Mouse (Mus musculus) adrenal gland, postnatal 10 days (tissue): ENCODE results near the gene Nkain2. TPM values are rescaled to one million over a fixed set of nuclear protein-coding genes. Genes with fewer than 3 reads are reported as not detected.
"Not testable (repeated sequence)": the region's sequence is repeated elsewhere in the genome, so short reads cannot be mapped to it uniquely, and the experiment has no call there.

Experiments used
- DNase-seq: peaks from one replicate; pipeline ENCODE4 v3.0.0; 2021; ENCODE audit warnings: mixed read lengths
- long read RNA-seq, 2 experiments: library from polyadenylated mRNA; stranded (forward); transcript quantifications; one replicate each; pipeline ENCODE4 v2.0.0; 2021
- total RNA-seq, 2 experiments: library from RNA; stranded (reverse); gene quantifications; 2 replicates each; pipeline ENCODE4 v1.2.3; 2021

Gene Nkain2
- total RNA-seq: under 1 TPM; 0.42 to 0.87 TPM
- long read RNA-seq, experiment 1: 0 reads
- long read RNA-seq, experiment 2: 0 reads

DNA sequence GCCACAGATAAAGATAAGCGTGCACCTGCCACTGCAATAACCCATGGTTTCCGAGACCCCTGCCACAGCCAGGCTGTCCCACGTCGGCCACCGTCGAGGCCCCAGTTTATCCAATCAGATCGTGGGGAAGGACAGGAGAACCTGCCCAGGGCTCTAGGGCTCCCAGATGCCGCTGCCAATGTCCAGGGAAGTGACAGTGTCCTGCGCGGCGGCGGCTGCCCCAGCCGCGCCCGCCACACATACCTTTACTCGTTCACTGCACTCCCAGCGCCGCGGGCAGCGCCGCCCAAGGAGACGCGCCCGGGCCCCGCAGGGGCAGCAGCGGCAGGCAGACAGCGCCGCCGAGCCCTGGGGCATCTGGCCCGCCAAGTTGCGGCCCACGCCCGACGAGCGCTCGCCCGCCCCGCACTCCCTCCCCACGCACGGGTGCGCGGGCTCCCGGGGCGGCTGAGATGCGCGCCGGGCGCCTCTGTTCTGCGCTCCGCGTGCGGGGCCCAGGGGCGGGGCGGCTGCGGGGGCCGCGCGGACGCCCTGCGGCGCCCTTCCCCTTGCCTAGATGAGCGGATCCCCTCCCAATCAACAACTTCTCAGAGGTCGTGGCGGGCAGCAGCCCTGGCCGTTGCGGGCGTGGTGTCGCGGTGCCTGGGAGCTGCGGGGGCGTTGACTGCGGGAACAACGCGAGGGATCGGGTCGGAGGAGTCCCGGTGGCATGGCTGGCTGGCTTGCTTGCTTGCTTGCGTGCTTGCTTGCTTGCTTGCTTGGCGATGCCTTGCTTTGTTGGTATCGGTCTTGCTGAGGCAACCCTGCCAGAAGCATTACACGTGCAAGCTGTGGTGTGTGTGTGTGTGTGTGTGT lies at the start of gene Nkain2:
TSS of gene Nkain2 (minus strand) at position 811 of the 855 bp plus-strand sequence.
- peak; percentile 37 for DNase-seq

DNA sequence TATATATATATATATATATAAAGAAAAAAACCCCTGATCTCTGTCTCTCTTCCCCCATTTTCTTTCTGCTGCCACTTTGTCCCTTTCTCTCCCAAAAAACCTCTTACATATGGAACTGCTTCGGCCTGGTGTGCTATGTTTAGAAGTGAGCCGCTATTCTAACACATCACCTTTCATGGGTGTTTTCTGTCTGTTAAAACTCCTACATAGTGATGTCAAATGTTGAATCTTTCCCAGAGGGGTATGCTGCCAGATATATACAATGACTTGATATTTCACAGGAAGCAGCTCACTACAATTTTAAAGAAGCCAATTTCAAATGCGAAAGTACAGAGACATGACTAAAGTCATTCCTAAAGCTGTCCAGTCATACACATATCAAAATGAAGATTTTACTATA lies 49.6 kb upstream of the Nkain2 start:
- no peak for DNase-seq

DNA sequence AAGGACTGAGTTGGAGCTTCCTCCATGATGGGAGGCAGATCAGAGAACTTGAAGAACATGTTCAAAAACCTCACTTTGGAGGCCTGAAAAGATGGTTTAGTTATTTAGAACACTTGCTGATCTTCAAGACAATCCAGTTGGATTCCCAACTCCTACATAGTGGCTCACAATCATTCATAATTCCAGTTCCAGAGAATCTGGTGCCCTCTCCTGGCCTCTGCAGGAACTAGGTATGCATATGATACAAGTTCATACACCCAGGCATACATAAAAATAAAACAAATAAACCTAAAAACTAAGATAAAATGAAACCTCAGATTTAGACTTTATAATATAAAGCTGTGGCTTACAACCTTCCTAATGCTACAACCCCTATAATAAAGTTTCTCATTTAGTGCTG lies 4.8 kb upstream of the Nkain2 start:
- peak; percentile 31 for DNase-seq

DNA sequence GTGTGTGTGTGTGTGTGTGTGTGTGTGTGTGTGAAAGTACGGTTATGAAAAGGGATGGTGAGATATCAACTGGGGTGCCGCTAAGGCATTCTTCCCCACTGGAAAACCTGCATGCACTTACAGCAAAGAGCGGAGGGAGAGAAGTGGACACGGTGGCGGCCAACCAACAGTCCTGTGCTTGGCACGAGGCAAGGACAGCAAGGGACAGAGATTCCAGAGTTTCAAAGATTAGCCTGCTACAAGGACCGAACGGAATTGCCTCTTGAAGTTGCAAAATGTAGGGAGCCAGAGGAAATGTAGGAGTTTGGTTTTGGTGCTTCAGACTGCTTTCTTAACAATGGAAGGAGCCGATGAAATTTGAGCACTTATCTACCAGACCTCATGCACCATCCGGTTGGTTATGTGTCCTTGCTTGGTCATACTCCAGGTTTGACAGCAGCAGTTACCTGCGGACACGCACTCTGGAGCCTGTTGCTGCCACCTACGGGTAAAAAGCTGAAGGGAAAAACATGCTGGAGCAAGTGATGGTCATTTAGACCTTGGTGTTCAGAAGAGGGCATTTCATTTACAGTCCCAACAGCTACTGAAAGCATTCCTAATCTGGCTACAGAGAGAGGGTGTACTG lies 357 bp upstream of the Nkain2 start:
- DNase-seq: peak; percentile 43

DNA sequence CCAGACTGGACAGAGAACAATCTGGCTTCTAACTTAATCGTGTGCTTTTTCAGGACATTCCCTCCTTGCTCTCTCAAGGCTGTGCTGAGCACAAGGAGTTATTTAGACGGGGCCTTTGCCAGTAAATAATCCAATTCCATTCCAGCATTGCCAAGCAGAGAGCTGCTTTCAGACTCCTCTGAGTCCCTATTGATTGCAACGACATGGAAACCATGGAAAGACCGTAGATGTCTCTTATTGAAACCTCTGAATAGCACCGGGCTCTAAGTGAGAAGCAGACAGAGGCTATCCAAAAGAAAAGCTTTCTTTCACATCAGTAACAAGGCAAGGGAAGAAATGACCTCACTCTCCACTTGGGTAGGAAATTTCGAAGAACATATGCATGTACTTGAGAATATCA lies 8.3 kb downstream of the Nkain2 start:
- DNase-seq: no peak

- DNase-seq: no peak
Observed at GRCm38 (mm10) chr10:32870691-32871406, 19.4 kb downstream of the Nkain2 start.

DNA sequence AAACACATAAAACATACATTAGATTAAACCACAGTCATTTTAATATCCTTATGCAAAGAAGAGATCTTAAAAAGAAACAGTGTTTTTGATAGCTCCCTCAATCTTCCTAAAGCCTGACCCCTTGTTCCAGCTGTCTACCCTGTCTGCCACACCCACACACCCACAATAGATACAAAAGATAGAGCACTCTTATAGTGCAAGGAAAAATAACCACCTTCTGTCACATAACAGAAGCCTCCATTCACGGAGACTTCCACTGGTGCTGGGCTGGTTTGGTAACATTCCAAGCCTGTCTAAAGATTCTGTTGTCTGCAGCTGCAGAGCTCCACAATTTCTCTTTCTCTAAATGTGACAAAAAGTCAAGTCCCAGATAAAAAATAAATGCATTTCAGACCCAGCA lies 20.7 kb downstream of the Nkain2 start:
- DNase-seq: no peak

GRCm38 (mm10) chr10:32815210-32815883 lies 74.9 kb downstream of the Nkain2 start:
- DNase-seq: no peak

DNA sequence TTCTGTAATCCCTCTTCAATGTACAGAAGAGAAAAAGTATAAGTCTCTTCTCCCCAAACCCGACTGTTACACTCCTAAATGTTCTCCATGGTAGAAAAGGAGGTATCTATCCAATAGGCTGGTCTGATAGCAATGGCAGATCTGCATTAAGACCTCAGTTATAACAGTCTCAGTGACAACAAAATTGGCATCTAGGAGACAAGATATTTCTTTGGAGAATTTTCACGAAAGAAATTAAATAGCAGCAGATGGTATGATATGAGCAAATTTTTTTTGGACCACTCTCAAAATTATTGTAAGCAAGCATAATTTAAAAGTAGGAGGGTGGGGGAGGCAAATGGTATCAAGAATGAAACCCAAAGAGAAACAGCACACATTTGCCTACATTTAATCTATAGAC lies 94.0 kb downstream of the Nkain2 start:
- no peak for DNase-seq

DNA sequence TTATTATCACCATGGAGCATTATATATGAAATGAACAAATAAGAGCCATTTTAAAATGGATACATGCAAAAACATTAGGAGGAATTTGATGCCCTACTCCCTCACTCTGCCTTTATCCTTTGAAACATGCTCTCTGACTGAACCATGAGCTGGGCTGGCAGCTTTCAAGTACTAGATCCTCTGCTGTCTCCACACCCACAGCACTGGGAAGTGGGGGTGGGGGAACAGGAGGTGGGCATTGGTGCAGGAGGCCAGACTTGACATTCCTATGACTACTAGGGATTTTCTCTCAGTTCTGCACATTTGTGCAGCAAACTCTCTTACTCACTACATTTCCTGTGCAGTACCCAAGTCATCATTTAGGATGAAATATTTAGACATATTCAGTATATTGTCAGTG lies 99.7 kb downstream of the Nkain2 start:
- DNase-seq: no peak

GRCm38 (mm10) chr10:32782732-32783359 lies 107.4 kb downstream of the Nkain2 start:
- no peak for DNase-seq

GRCm38 (mm10) chr10:32738989-32739388 lies 151.3 kb downstream of the Nkain2 start:
- DNase-seq: no peak

- DNase-seq: not testable (repeated sequence)
Observed at GRCm38 (mm10) chr10:32706579-32706978, 183.7 kb downstream of the Nkain2 start.

DNA sequence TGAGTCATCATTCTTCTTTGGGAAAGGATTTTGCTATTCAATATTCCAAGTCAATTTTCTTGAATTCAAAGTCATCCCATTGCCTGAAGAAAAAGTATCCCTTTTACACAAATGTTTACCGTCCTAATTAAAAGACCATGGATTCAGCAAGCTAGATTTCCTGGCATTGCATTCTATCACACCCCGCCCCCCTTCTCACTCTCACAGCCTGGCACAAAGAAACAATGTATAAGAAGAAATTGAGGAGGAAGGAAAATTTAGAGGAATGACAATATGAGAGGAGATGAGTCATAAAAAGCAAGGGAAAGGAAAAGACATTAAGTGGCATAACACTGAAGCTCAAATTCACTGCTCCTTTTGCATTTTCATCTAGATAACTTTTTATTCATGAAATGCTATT lies 193.6 kb downstream of the Nkain2 start:
- DNase-seq: no peak

GRCm38 (mm10) chr10:32684548-32684947 lies 205.7 kb downstream of the Nkain2 start:
- no peak for DNase-seq

DNA sequence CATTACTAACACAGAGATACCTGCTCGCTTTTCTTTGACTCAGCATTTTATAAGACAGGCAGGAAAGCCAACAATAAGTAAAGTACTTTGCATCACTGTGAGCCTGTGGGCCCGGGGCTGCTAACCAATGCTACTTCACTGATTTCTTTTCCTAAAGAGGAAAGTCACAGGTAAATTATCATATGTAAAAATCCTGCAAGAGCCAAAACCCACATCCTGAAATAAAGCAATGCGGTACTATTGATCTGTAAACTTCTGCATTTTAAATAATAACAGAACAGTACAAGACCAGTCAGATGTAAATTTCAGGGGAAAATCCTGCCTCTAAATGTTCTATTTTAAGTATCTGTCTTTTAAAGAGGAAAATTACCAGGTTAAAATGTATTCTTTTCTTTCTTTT lies 250.0 kb downstream of the Nkain2 start:
- DNase-seq: no peak

DNA sequence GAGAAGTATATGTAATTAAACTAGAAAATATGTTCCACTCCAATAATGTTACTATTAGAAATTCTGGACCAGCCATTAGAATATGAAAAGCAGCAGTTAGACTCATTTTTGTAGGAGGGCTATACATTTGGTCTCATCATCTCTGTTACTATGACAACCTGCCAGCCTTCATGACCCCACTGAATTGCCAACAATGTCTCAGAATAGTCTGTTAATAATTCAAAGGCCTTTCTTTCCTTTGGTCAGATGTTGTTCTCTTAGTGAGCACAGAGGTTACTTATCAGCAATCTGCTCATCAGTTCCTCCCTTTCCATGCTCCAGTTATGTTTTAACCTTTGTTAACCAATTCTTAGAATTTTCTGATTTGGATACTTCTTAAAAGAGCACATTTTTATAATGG lies 251.1 kb downstream of the Nkain2 start:
- DNase-seq: no peak

- DNase-seq: no peak
Observed at GRCm38 (mm10) chr10:32631043-32631442, 259.2 kb downstream of the Nkain2 start.

GRCm38 (mm10) chr10:32604448-32604847 lies 285.8 kb downstream of the Nkain2 start:
- DNase-seq: no peak

GRCm38 (mm10) chr10:32602798-32603197 lies 287.5 kb downstream of the Nkain2 start:
- no peak for DNase-seq

DNA sequence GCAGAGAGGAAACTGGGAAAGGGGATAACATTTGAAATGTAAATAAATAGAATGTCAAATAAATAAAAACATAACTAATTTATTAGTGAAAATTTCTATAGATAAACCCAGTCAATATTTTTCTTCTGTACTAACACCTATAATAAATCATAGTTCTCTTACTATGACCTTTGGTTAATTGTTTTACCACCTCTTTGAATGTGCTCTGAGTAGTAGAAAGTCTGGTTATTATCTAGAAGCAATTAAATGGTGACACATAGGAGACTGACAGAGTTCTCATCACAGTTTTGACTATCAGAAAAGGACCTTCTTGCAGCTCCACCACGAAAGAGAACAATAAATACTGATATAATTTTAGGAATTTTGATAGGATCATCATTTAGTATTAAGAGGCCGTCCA lies 295.3 kb downstream of the Nkain2 start:
- DNase-seq: no peak

DNA sequence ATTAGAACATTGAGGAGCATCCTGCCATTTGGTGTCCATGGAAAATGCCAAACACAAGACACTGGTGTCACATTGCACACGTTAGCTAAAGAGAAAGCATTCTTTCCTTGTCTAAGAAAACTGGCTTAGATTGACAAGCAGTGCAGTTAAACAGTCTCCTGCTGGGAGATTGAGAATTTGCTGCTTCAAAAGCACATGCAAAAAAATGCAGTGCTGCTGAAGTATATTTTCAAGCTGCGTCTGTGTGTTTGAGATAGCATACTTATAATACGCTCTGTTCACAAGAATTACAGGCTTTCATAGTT lies 313.0 kb downstream of the Nkain2 start:
- DNase-seq: no peak
